Mouse (Mus musculus): ENCODE data around the gene Itgal. TPM values are rescaled to one million over a fixed set of nuclear protein-coding genes. Genes with fewer than 3 reads are reported as not detected.

The Itgal gene
- polyA plus RNA-seq, 1 experiment from 2014 or later: 0.20 TPM

- Histone ChIP-seq H3K4me3 (replicated peaks; ENCODE audit: low read length) (no peak overlapping the region), H3K27me3 (replicated peaks; ENCODE audit: control insufficient read depth, insufficient read depth, low read length) (no peaks in the 10 kb centered on the region), H3K4me1 (replicated peaks; ENCODE audit: control insufficient read depth, insufficient read depth, low read length) (peaks cover 3% of the 10 kb centered on the region), H3K9me3 (ENCODE audit: control insufficient read depth, low read length) (0 out of 2 replicates have a peak, but pooled peaks cover 2% of the 10 kb centered on the region), H3K36me3 (ENCODE audit: control insufficient read depth, insufficient read depth) (no peaks in the 10 kb centered on the region), H3K9ac (replicated peaks; ENCODE audit: low read depth, low read length) (no peak overlapping the region), H3K4me2 (ENCODE audit: low read length) (no peak overlapping the region), H3K27ac (ENCODE audit: low read length) (no peak overlapping the region)
- no peak for ATAC-seq
- WGBS: 82% methylated on average over 6 of the region's 6 CpGs
Observed at GRCm38 (mm10) chr7:127378310-127378921, 82.4 kb downstream of the Itgal start.

Other genes starting within 250 kb of the Itgal start
- not detected in 2 replicates for gene Zg16, start 208.9 kb upstream of the Itgal start, polyA plus RNA-seq (2015; fragmentation: Nextera tagmentation; extraction: Ambion mirVana)
- 1.5 and 1.9 TPM in 2 replicates for gene AI467606, start 204.9 kb upstream of the Itgal start, polyA plus RNA-seq (2015; fragmentation: Nextera tagmentation; extraction: Ambion mirVana)
- gene Qprt, start 174.0 kb upstream of the Itgal start, polyA plus RNA-seq (2015; fragmentation: Nextera tagmentation; extraction: Ambion mirVana): 0.28 and 1.0 TPM in 2 replicates
- gene Spn, start 158.4 kb upstream of the Itgal start, polyA plus RNA-seq (2015; fragmentation: Nextera tagmentation; extraction: Ambion mirVana): 0.09 TPM in 1 of 2 replicates, not detected in the other
- gene Cd2bp2, start 100.2 kb upstream of the Itgal start, polyA plus RNA-seq (2015; fragmentation: Nextera tagmentation; extraction: Ambion mirVana): 88.2 and 91.0 TPM in 2 replicates
- 24.9 and 31.0 TPM in 2 replicates for gene Tbc1d10b, start 87.8 kb upstream of the Itgal start, polyA plus RNA-seq (2015; fragmentation: Nextera tagmentation; extraction: Ambion mirVana)
- 4.1 and 8.3 TPM in 2 replicates for gene Mylpf, start 87.4 kb upstream of the Itgal start, polyA plus RNA-seq (2015; fragmentation: Nextera tagmentation; extraction: Ambion mirVana)
- 66.1 and 69.3 TPM in 2 replicates for gene Zfp553, start 63.2 kb upstream of the Itgal start, polyA plus RNA-seq (2015; fragmentation: Nextera tagmentation; extraction: Ambion mirVana)
- 18.8 and 26.5 TPM in 2 replicates for gene Sept1, start 63.1 kb upstream of the Itgal start, polyA plus RNA-seq (2015; fragmentation: Nextera tagmentation; extraction: Ambion mirVana)
- gene Zfp771, start 52.0 kb upstream of the Itgal start, polyA plus RNA-seq (2015; fragmentation: Nextera tagmentation; extraction: Ambion mirVana): 59.1 and 66.6 TPM in 2 replicates
- 143 and 147 TPM in 2 replicates for gene Dctpp1, start 35.6 kb upstream of the Itgal start, polyA plus RNA-seq (2015; fragmentation: Nextera tagmentation; extraction: Ambion mirVana)
- 48.3 and 49.2 TPM in 2 replicates for gene Sephs2, start 22.2 kb upstream of the Itgal start, polyA plus RNA-seq (2015; fragmentation: Nextera tagmentation; extraction: Ambion mirVana)
- gene Zfp768, start 49.3 kb downstream of the Itgal start, polyA plus RNA-seq (2015; fragmentation: Nextera tagmentation; extraction: Ambion mirVana): 10.5 and 10.6 TPM in 2 replicates
- gene Zfp747, start 79.8 kb downstream of the Itgal start, polyA plus RNA-seq (2015; fragmentation: Nextera tagmentation; extraction: Ambion mirVana): 8.2 and 9.6 TPM in 2 replicates
- gene 9130019O22Rik, start 90.9 kb downstream of the Itgal start, polyA plus RNA-seq (2015; fragmentation: Nextera tagmentation; extraction: Ambion mirVana): 4.2 and 5.1 TPM in 2 replicates
- 5.3 and 6.3 TPM in 2 replicates for gene E430018J23Rik, start 97.4 kb downstream of the Itgal start, polyA plus RNA-seq (2015; fragmentation: Nextera tagmentation; extraction: Ambion mirVana)
- 5.2 and 5.9 TPM in 2 replicates for gene Zfp764, start 110.6 kb downstream of the Itgal start, polyA plus RNA-seq (2015; fragmentation: Nextera tagmentation; extraction: Ambion mirVana)
- gene Zfp688, start 125.8 kb downstream of the Itgal start, polyA plus RNA-seq (2015; fragmentation: Nextera tagmentation; extraction: Ambion mirVana): 28.4 and 28.6 TPM in 2 replicates
- 14.6 and 17.7 TPM in 2 replicates for gene Zfp689, start 152.9 kb downstream of the Itgal start, polyA plus RNA-seq (2015; fragmentation: Nextera tagmentation; extraction: Ambion mirVana)
- 42.8 and 45.3 TPM in 2 replicates for gene Prr14, start 163.4 kb downstream of the Itgal start, polyA plus RNA-seq (2015; fragmentation: Nextera tagmentation; extraction: Ambion mirVana)
- 10.2 and 11.8 TPM in 2 replicates for gene Fbrs, start 182.9 kb downstream of the Itgal start, polyA plus RNA-seq (2015; fragmentation: Nextera tagmentation; extraction: Ambion mirVana)
- gene Srcap, start 215.7 kb downstream of the Itgal start, polyA plus RNA-seq (2015; fragmentation: Nextera tagmentation; extraction: Ambion mirVana): 46.3 and 51.5 TPM in 2 replicates
- 16.3 and 18.8 TPM in 2 replicates for gene Gm42715, start 223.3 kb downstream of the Itgal start, polyA plus RNA-seq (2015; fragmentation: Nextera tagmentation; extraction: Ambion mirVana)